Mouse (Mus musculus): ENCODE measurements at regions not wholly inside any gene's neighbourhood (a gene's known extent, or its start where the extent isn't known, plus 50 kb on each side); places are given as distances from the start of the nearest gene placed in this dataset.

DNA sequence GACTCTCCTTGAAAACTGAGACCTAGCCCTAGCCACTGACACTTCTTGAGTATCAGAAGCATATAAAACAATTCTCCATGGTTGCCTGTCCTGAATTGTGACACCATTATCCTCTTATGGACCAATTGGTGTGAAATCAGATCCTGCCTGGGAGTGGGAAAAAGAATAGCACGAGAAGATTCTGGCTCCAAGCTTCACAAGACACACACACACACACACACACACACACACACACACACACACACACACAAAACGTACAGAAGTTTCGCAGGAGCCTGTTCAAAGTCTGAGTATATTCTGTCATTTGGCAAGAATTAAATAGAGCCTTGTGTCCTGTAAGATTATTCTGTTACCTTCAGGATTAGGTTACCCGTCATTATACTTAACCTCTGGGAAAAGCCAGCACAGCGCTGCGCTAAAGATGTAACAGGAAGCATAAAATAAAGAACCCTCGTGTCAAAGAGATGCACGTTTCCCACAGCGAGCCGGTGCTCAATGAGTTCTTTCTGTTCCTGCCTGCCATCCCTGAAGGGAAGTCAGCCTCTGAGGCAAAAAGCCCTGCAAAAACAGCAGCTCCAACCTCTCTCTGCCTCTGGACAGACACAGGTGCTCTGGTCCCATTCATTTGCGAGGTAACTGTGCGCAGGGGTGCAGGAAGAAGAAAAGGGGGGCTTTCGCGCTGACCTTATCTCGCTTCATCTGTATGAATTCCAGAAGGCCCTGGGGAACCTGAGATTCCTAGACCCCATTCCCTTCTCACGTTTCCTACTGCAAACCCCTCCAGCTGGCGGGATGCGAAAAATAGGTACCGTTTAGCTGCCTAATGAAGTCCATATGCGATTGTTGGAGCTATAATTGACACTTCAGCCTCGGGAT is 178.4 kb upstream of the Elac2 start:
- no peak overlapping the region for H3K4me2 ChIP-seq (ENCODE audit: low read depth, low read length)

GRCm38 (mm10) chr11:64801351-64801750 is 177.5 kb upstream of the Elac2 start:
- H3K4me3 ChIP-seq (replicated peaks; ENCODE audit: low read length): no peak overlapping the region
- WGBS: 58% methylated on average over 10 of the region's 10 CpGs
- no peaks in the 10 kb centered on the region for H3K36me3 ChIP-seq (ENCODE audit: control insufficient read depth, insufficient read depth, low read length)
- H3K4me1 ChIP-seq (ENCODE audit: control insufficient read depth, insufficient read depth, low read length): no peaks in the 10 kb centered on the region
- H3K9me3 ChIP-seq (replicated peaks; ENCODE audit: control insufficient read depth, low read length): no peaks in the 10 kb centered on the region
- no peak overlapping the region for H3K4me2 ChIP-seq (ENCODE audit: low read depth, low read length)
- ATAC-seq (ENCODE audit: insufficient read depth, low FRiP score): no peak
- no peak overlapping the region for H3K9ac ChIP-seq (ENCODE audit: low read length)
- H3K27ac ChIP-seq (ENCODE audit: low read length): no peak overlapping the region
- H3K27me3 ChIP-seq (ENCODE audit: control insufficient read depth, insufficient read depth, low read length): no peaks in the 10 kb centered on the region

More for the DNA sequence above, 178.4 kb upstream of the Elac2 start:
- Histone ChIP-seq H3K27ac (ENCODE audit: low read length) (no peak overlapping the region), H3K36me3 (ENCODE audit: control insufficient read depth, insufficient read depth, low read length) (no peaks in the 10 kb centered on the region), H3K9ac (ENCODE audit: low read length) (no peak overlapping the region), H3K27me3 (ENCODE audit: control insufficient read depth, insufficient read depth, low read length) (no peaks in the 10 kb centered on the region), H3K9me3 (replicated peaks; ENCODE audit: control insufficient read depth, low read length) (no peaks in the 10 kb centered on the region), H3K4me1 (ENCODE audit: control insufficient read depth, insufficient read depth, low read length) (no peaks in the 10 kb centered on the region), H3K4me3 (replicated peaks; ENCODE audit: low read length) (no peak overlapping the region)
- no peak for ATAC-seq (ENCODE audit: insufficient read depth, low FRiP score)
- 45% methylated on average over 21 of the region's 21 CpGs for WGBS

GRCm38 (mm10) chr11:64805567-64805966 is 173.3 kb upstream of the Elac2 start:
- Histone ChIP-seq H3K4me3 (replicated peaks; ENCODE audit: low read length) (no peak overlapping the region), H3K9me3 (replicated peaks; ENCODE audit: control insufficient read depth, low read length) (no peaks in the 10 kb centered on the region), H3K4me1 (ENCODE audit: control insufficient read depth, insufficient read depth, low read length) (no peaks in the 10 kb centered on the region), H3K36me3 (ENCODE audit: control insufficient read depth, insufficient read depth, low read length) (no peaks in the 10 kb centered on the region), H3K9ac (ENCODE audit: low read length) (no peak overlapping the region), H3K27me3 (ENCODE audit: control insufficient read depth, insufficient read depth, low read length) (no peaks in the 10 kb centered on the region), H3K27ac (ENCODE audit: low read length) (no peak overlapping the region), H3K4me2 (ENCODE audit: low read depth, low read length) (no peak overlapping the region)
- no peak for ATAC-seq (ENCODE audit: insufficient read depth, low FRiP score)
- WGBS: 85% methylated on average over 3 of the region's 3 CpGs

GRCm38 (mm10) chr11:64812408-64812807 is 166.4 kb upstream of the Elac2 start:
- 71% methylated on average over 6 of the region's 6 CpGs for WGBS
- H3K4me3 ChIP-seq (replicated peaks; ENCODE audit: low read length): no peak overlapping the region
- no peaks in the 10 kb centered on the region for H3K4me1 ChIP-seq (ENCODE audit: control insufficient read depth, insufficient read depth, low read length)
- H3K9me3 ChIP-seq (replicated peaks; ENCODE audit: control insufficient read depth, low read length): no peaks in the 10 kb centered on the region
- no peak for ATAC-seq (ENCODE audit: insufficient read depth, low FRiP score)
- H3K9ac ChIP-seq (ENCODE audit: low read length): no peak overlapping the region
- H3K4me2 ChIP-seq (ENCODE audit: low read depth, low read length): no peak overlapping the region
- H3K27me3 ChIP-seq (ENCODE audit: control insufficient read depth, insufficient read depth, low read length): no peaks in the 10 kb centered on the region
- H3K27ac ChIP-seq (ENCODE audit: low read length): no peak overlapping the region
- no peaks in the 10 kb centered on the region for H3K36me3 ChIP-seq (ENCODE audit: control insufficient read depth, insufficient read depth, low read length)

DNA sequence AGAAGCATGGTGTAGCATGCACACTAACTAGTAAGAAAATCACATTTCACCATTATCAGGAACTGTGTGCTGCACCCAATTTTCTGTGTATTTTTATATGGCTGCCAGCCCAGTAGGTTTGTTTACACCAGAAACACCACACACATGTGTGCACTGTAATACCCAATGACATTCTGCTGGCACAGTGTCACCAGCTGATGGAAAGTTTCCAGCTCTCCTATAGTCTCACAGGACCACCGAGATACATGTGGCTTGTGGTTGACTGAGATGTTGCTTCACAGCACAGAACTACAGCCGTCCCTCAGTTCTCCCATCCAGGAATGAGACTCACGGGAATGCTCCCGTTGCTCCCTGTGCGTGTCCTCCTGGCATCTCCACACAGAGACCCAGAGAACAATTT is 149.4 kb upstream of the Elac2 start:
- Histone ChIP-seq H3K9me3 (replicated peaks; ENCODE audit: control insufficient read depth, low read length) (no peaks in the 10 kb centered on the region), H3K27me3 (ENCODE audit: control insufficient read depth, insufficient read depth, low read length) (no peaks in the 10 kb centered on the region), H3K27ac (ENCODE audit: low read length) (no peak overlapping the region), H3K4me3 (replicated peaks; ENCODE audit: low read length) (no peak overlapping the region), H3K9ac (ENCODE audit: low read length) (no peak overlapping the region), H3K36me3 (ENCODE audit: control insufficient read depth, insufficient read depth, low read length) (no peaks in the 10 kb centered on the region), H3K4me1 (ENCODE audit: control insufficient read depth, insufficient read depth, low read length) (no peaks in the 10 kb centered on the region), H3K4me2 (ENCODE audit: low read depth, low read length) (no peak overlapping the region)
- no peak; the same call in 1 of the 2 replicates for ATAC-seq (ENCODE audit: insufficient read depth, low FRiP score)
- 70% methylated on average over 5 of the region's 5 CpGs for WGBS

DNA sequence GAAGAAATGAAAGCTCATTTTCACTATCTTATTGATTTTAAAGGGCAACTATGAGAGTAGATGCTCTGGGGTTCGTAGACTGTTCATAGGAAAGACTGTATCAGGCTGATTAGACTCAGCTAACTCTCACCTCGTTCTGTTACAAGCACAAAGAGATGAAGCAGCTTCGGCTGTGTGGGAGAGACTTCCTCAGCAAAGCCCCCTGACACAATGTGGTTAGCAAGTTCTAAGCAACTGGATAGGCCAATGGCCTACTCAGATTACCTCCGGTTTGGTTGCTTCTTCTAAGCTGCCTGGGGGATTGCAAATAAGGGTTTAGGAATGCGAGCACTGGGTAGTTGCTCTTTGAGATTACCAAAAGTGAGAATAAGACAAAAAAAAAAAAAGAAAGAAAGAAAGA is 146.4 kb upstream of the Elac2 start:
- Histone ChIP-seq H3K4me1 (ENCODE audit: control insufficient read depth, insufficient read depth, low read length) (no peaks in the 10 kb centered on the region), H3K9me3 (replicated peaks; ENCODE audit: control insufficient read depth, low read length) (no peaks in the 10 kb centered on the region), H3K4me2 (ENCODE audit: low read depth, low read length) (no peak overlapping the region), H3K27ac (ENCODE audit: low read length) (no peak overlapping the region), H3K4me3 (replicated peaks; ENCODE audit: low read length) (no peak overlapping the region), H3K36me3 (ENCODE audit: control insufficient read depth, insufficient read depth, low read length) (no peaks in the 10 kb centered on the region), H3K27me3 (ENCODE audit: control insufficient read depth, insufficient read depth, low read length) (no peaks in the 10 kb centered on the region), H3K9ac (ENCODE audit: low read length) (no peak overlapping the region)
- 59% methylated on average over 5 of the region's 5 CpGs for WGBS
- no peak for ATAC-seq (ENCODE audit: insufficient read depth, low FRiP score)

DNA sequence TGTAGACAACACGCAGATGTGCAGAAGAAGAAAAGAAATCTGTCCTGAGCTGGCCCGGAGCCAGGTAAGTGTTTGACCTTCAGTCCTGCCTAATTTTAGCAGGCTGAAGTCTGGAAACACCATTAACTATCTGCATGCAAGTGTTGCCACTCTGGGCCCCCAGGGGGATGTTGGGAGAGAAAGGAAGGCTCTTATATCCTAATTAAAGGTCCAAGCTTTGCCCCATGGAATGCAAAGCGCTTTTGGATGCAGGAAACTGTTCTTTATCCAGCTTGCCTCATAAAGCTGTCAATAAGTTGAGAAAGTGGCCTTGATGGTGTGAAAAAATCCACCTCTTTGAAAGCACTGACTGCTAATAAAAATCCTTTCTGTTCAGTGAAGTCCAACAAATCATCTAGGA is 145.1 kb upstream of the Elac2 start:
- Histone ChIP-seq H3K9ac (ENCODE audit: low read length) (no peak overlapping the region), H3K27me3 (ENCODE audit: control insufficient read depth, insufficient read depth, low read length) (no peaks in the 10 kb centered on the region), H3K4me2 (ENCODE audit: low read depth, low read length) (no peak overlapping the region), H3K27ac (ENCODE audit: low read length) (no peak overlapping the region), H3K4me1 (ENCODE audit: control insufficient read depth, insufficient read depth, low read length) (no peaks in the 10 kb centered on the region), H3K36me3 (ENCODE audit: control insufficient read depth, insufficient read depth, low read length) (no peaks in the 10 kb centered on the region), H3K9me3 (replicated peaks; ENCODE audit: control insufficient read depth, low read length) (no peaks in the 10 kb centered on the region), H3K4me3 (replicated peaks; ENCODE audit: low read length) (no peak overlapping the region)
- 40% methylated on average over 3 of the region's 3 CpGs for WGBS
- no peak for ATAC-seq (ENCODE audit: insufficient read depth, low FRiP score)

DNA sequence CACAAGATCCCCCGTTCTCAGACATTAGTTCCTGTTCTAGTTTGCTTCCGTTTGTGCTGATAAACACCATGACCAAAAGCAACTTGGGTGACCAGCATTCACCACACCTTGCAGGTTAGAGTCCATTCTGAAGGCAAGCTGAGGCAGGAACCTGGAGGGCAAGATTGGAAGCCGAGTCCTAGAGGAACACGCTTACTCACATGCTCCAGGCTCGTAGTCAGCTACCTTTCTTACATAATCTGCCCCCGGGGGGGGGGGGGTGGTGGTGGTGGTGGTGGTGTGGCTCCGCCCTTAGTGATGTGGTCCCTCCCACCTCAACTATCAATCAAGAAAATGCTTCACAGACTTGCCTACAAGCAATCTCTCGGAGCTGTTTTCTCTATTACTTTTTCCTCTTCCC is 142.1 kb upstream of the Elac2 start:
- H3K9me3 ChIP-seq (replicated peaks; ENCODE audit: control insufficient read depth, low read length): no peaks in the 10 kb centered on the region
- WGBS: 62% methylated on average over 8 of the region's 8 CpGs
- no peaks in the 10 kb centered on the region for H3K36me3 ChIP-seq (ENCODE audit: control insufficient read depth, insufficient read depth, low read length)
- H3K4me3 ChIP-seq (replicated peaks; ENCODE audit: low read length): no peak overlapping the region
- no peaks in the 10 kb centered on the region for H3K4me1 ChIP-seq (ENCODE audit: control insufficient read depth, insufficient read depth, low read length)
- H3K9ac ChIP-seq (ENCODE audit: low read length): no peak overlapping the region
- H3K4me2 ChIP-seq (ENCODE audit: low read depth, low read length): no peak overlapping the region
- H3K27ac ChIP-seq (ENCODE audit: low read length): no peak overlapping the region
- ATAC-seq (ENCODE audit: insufficient read depth, low FRiP score): no peak; the same call in 1 of the 2 replicates
- H3K27me3 ChIP-seq (ENCODE audit: control insufficient read depth, insufficient read depth, low read length): no peaks in the 10 kb centered on the region

DNA sequence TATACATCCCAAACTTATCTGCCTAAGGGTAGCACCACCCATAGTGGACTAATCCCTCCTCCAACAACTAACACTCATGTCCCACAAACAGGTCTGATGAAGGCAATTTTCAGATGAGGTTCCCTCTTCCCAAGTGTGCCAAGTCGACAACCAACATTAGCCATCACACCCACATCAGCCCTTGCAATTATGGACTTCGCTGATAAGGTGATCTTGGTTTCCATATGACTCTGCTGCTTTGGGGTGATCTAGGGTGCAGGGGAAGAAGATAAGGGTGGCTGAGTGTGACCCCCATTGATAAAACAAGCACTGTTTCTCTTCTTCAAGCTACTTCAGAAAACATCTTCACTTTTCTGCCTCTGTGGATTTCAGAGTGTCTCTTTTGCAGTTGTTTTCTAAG is 137.7 kb upstream of the Elac2 start:
- Histone ChIP-seq H3K4me3 (replicated peaks; ENCODE audit: low read length) (no peak overlapping the region), H3K4me1 (ENCODE audit: control insufficient read depth, insufficient read depth, low read length) (no peaks in the 10 kb centered on the region), H3K9ac (ENCODE audit: low read length) (no peak overlapping the region), H3K4me2 (ENCODE audit: low read depth, low read length) (no peak overlapping the region), H3K9me3 (replicated peaks; ENCODE audit: control insufficient read depth, low read length) (no peaks in the 10 kb centered on the region), H3K36me3 (ENCODE audit: control insufficient read depth, insufficient read depth, low read length) (no peaks in the 10 kb centered on the region), H3K27me3 (ENCODE audit: control insufficient read depth, insufficient read depth, low read length) (no peaks in the 10 kb centered on the region), H3K27ac (ENCODE audit: low read length) (no peak overlapping the region)
- 82% methylated on average over 2 of the region's 2 CpGs for WGBS
- ATAC-seq (ENCODE audit: insufficient read depth, low FRiP score): peak; percentile 48; the same call in 1 of the 2 replicates
